Mouse (Mus musculus): Measurements from ENCODE around the gene Prkcd.

- TF ChIP-seq CTCF (IDR thresholded peaks at IDR 0.05; ENCODE audit: low read depth) (no peak), EP300 (optimal IDR thresholded peaks at IDR 0.05) (no peak)
Measured at GRCm38 (mm10) chr14:30641748-30642147, 15.7 kb upstream of the Prkcd start.
